Mouse (Mus musculus) lung, adult 2 months (tissue): ENCODE data around the gene Lyst.

Source experiments
- CTCF ChIP-seq: fragments of 200-500 bp; IDR thresholded peaks from 2 replicates; pipeline ENCODE4 v1.5.1; 2011; ENCODE audit warnings: mild to moderate bottlenecking, low read length, control low read depth; ENCODE audit not compliant: insufficient read depth
- POLR2A ChIP-seq: fragments of 200-500 bp; IDR thresholded peaks from 2 replicates; pipeline ENCODE4 v1.6.1; 2011; ENCODE audit warnings: low read depth, mild to moderate bottlenecking, control low read depth, low read length, borderline replicate concordance; ENCODE audit errors: extremely low read depth

- TF ChIP-seq POLR2A (no peak), CTCF (no peak)
These were observed 80.5 kb downstream of the Lyst start for GRCm38 (mm10) chr13:13670669-13671068.
